9 mouse cellular contexts compared by ENCODE assay signal in genomic region chr7:137713856-137714255, GRCm38 (mm10).
"Had no signal": no experiment of that assay in that cellular context is flagged by ENCODE, and none has a peak within 500 bp of the region (broad histone marks: within the 10 kb centered on the region; RNA-seq: fewer than 3 reads in every experiment).

No protein-coding gene starts in this region.

- H3K9ac ChIP-seq: limb, embryonic 12.5 days; limb, embryonic 15.5 days; liver, embryonic 12.5 days; liver, embryonic 15.5 days had no signal

- H3K4me1 ChIP-seq: liver, embryonic 12.5 days; liver, embryonic 15.5 days had no signal

- DNase-seq: thymus, adult 18-20 months; thymus, postnatal 36 days had no signal

- H3K36me3 ChIP-seq: limb, embryonic 12.5 days; limb, embryonic 15.5 days; liver, embryonic 12.5 days; liver, embryonic 15.5 days had no signal

- H3K9me3 ChIP-seq: limb, embryonic 12.5 days; limb, embryonic 15.5 days; liver, embryonic 12.5 days; liver, embryonic 15.5 days had no signal

- ATAC-seq: liver, embryonic 12.5 days had no signal

- H3K4me2 ChIP-seq: limb, embryonic 12.5 days; limb, embryonic 15.5 days; liver, embryonic 12.5 days; liver, embryonic 15.5 days; midbrain, embryonic 11.5 days had no signal

- H3K4me3 ChIP-seq: layer of hippocampus, adult 2 months; limb, embryonic 12.5 days; limb, embryonic 15.5 days; liver, embryonic 12.5 days; liver, embryonic 15.5 days had no signal

- H3K27ac ChIP-seq: kidney, postnatal 0 days; layer of hippocampus, adult 2 months; limb, embryonic 12.5 days; limb, embryonic 15.5 days; liver, embryonic 12.5 days; liver, embryonic 15.5 days had no signal

- H3K27me3 ChIP-seq: limb, embryonic 15.5 days; liver, embryonic 12.5 days; liver, embryonic 15.5 days had no signal
